Mouse (Mus musculus) urinary bladder, adult 2 months (tissue): ENCODE results near the gene Serp2. TPM values are rescaled to one million over a fixed set of nuclear protein-coding genes. Genes with fewer than 3 reads are reported as not detected.
"Not testable (repeated sequence)": the region's sequence is repeated elsewhere in the genome, so short reads cannot be mapped to it uniquely, and the experiment has no call there.

Experiments used
- DNase-seq: peaks from one replicate; pipeline ENCODE4 v3.0.0; 2022; ENCODE audit warnings: low spot score
- polyA plus RNA-seq: library from polyadenylated mRNA; depleted of rRNA; stranded (reverse); fragments of >200 nt; gene quantifications from 2 replicates; pipeline ENCODE4 v1.2.3, GENCODE M21; 2012

Gene Serp2
- polyA plus RNA-seq, 1 experiment: 4.1 TPM

- no peak for DNase-seq
Measured at GRCm38 (mm10) chr14:76569271-76569961, 12.7 kb upstream of the Serp2 start.

DNA sequence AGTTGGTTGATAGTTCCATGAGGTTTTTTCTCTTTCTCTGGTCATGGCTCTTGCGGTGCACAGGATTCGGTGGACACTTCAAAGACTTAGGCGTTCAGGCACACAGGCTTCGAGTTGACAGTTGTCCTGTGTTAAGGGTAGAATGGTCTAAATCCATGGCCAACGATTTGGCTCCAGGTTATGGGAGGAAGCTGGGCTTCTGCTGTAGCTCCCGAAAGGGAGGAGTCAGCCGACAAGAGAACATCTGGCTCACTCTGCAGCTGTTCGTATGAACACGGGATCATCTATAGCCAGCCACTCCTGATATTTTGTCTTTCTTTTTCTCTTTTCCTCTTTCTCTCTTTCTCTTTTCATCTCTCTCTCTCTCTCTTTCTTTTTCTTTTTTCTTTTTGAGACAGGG lies 11.9 kb upstream of the Serp2 start:
- DNase-seq: no peak

- DNase-seq: no peak
Measured at GRCm38 (mm10) chr14:76567280-76567679, 10.6 kb upstream of the Serp2 start.

DNA sequence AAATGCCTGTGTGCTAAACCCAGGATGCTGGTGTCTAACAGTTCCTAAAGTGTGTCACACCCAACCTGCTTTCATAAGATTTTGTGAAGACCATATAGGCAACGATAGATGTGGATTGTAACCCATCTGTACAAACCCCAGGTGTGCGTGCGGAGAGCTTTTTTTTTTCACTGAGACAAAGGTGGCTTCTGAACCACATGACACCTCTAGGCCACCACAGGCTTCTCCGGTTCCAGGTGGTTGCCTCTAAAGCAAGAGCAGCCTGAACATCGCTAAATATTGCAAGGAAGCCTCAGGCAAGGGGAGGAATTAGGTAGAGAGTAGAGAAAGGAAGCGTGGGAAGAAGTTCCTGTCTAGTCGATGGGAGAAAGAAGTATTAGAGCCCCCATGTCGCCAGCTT lies 10.0 kb upstream of the Serp2 start:
- DNase-seq: no peak

- DNase-seq: no peak
Measured at GRCm38 (mm10) chr14:76566193-76566592, 9.5 kb upstream of the Serp2 start.

DNA sequence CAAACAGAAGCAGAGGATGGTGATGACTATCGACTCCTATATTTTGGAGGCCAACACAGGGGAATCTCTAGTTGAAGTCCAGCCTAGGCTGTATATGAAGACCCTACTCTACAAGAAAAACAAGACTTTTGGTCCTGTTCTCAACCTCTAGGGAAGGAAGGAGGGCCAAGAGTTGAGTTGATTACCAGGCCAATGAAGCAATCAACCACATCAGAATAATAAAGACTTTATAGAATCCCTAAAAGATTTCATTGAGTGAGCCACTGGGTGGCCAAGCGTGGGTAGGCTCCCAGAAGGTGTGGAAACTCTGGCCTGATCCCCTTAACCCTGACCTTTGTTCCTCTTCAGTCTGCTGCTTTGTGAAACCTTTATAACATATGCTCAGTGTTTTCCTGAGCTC lies 2.5 kb upstream of the Serp2 start:
- DNase-seq: no peak

DNA sequence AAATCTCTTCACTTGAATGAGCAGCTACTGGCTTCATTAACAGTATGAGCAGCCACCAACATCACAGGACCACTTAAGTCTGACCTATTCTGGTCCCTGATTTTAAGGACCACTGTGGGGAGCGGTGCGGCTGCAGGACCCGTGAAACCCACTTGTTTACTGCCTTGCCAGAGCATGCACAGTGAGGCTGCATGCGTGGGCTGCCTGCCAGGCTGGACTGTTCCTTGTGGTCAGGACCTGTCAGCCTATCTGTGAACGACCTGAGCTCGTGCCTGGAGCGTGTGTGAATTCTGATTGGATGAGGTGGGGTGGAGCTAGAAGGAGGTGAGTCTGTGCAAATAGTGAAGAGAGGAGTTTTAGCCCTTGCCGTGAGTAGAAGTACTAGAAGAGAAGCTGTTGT lies 1.5 kb upstream of the Serp2 start:
- DNase-seq: not testable (repeated sequence)

- peak; percentile 49 for DNase-seq
Measured at GRCm38 (mm10) chr14:76556031-76556851, 448 bp downstream of the Serp2 start.

- DNase-seq: no peak
Measured at GRCm38 (mm10) chr14:76555263-76556030, 1.2 kb downstream of the Serp2 start.

- no peak for DNase-seq
Measured at GRCm38 (mm10) chr14:76544136-76544535, 12.6 kb downstream of the Serp2 start.

- DNase-seq: no peak
Measured at GRCm38 (mm10) chr14:76541341-76541740, 15.3 kb downstream of the Serp2 start.

GRCm38 (mm10) chr14:76540005-76540670 lies 16.6 kb downstream of the Serp2 start:
- DNase-seq: no peak

DNA sequence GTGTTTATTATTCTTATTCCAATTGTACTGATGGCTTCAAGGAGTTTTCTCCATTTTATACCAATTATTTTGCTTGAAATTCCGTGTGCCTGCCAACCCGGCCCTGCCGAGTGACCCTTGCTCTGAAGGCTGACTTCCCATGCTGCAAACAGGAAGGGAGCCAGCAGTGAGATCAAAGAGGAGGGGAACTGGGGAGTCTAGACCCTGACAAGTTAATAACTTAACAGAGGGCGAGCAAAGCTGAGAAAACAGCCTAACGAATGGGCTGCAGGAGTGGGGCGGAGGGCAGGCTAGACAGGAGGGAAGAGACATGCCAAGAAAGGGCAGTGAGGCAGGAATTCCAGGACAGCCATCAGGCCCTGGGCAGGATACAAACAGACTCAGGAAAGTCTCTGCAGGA lies 19.8 kb downstream of the Serp2 start:
- DNase-seq: no peak

GRCm38 (mm10) chr14:76535096-76535495 lies 21.6 kb downstream of the Serp2 start:
- DNase-seq: no peak

DNA sequence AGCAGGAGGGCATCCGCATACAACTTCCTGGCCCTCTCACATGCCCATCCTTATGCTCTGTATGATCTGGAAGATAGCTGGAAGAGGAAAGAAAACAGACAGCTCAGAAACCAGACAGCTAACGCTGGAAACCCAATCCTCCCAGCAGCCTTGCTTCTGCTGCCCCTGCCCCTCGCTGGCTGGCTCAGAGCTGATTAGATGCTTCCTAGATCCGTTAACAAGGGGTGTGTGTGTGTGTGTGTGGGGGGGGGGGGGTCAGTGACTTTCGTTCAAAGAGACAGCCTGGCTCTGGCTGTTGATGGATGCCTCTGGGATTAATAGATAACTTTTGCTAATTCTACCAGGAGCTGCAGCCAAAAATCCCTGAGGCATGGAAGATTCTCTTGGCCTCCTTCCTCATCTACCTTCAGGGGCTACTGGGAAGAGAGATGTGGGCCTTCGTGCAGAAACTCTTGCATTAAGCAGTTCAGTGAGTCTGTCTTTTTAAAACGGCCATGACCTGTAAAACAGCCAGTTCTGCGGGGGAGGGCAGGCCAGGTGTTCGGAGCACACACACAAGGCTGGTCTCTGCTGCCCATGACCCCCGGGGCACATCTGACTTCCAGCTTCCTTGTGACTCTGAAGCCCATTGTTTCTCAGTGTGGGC lies 23.4 kb downstream of the Serp2 start:
- DNase-seq: no peak

DNA sequence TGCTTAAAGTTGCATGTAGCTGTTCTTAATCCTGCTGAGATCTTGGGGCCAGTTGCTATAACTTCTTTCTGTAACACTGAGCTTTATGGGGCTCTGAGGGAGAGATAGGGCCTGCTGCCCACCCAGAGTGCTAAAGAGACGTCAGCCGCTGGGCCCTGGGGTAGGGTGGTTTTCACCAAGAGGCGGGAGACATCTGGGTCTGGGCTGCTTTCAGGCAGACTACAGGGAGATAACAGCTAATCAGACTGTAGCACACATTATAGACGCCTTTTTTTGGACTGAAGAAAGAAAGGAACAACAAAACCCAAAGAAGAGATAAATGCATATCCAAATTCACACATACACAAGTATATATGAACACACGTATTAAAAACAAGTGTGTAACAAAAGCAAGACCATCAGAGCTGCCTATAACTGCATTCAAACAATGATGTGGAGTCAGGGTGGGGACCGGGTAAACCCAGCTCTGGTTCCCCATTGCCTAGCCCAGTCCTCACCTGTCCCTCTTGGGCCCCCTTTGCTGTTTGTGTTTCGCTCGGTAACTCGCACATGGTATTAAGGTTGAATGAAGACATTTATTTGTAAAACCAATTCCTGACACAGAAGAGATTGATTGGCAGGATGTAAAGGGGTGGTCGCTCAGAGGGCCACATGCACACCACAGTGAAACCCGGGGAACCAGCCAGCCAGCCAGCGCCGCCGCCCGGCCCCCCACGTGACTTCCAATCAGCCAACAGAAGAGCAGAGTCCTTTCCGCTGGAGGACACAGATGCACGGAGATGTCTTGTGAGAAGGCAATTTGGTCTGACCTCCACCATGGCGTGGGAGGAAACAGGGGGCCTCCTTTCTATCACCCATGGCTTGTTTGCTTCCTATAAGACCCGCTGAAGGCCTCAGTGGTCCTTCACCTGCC lies 24.2 kb downstream of the Serp2 start:
- DNase-seq: no peak

DNA sequence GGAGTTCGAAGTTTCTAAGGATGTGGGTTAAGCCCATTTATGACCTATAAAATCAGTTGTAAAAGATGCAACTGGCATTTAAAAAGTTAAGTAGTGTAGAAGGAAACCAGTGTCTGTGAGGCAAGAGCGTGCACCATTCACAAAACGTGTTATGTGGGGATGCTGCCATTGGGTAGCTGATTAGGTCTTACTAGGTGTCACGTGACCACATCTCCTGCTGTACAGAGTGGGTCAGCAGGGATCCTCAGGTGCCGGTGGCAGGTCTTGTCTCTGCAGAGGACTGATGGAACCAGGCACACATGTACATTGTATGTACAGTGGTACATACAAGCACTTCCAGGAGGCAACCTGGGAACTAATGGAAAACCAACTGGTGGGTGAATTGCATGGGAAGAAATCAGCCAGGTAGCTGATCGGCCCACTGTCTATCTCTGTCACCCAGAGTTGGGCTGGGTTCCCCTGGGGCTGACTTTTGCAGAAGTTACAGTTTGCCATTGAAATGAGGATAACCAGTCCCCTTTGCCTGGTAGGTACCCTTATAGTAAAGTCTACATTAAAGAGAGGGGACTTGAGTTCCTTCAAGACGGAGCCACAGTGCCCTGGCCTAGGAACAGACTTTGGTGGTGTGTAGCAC lies 25.5 kb downstream of the Serp2 start:
- DNase-seq: no peak

DNA sequence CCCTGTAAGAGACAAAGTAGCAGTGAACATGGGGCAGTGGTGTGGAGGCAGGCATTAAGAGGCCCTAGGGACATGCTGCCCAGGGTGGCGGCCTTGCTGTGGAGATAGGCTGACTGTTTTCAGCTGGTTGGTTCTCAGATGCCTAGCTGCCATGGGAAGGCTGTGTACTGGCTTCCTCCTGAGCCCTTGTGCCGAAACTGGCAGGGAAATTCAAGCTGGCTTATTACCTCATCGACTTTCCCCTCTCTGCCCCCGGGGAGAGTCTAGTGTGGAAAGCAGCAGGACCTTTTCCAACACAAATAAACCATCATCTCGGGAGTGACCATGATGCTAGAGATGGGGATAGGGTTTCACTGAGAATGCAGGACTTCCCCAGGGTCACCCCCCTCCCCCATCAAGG lies 28.0 kb downstream of the Serp2 start:
- DNase-seq: no peak

- no peak for DNase-seq
Measured at GRCm38 (mm10) chr14:76527758-76528313, 28.9 kb downstream of the Serp2 start.
